In genomic region chr16:33766757-33767156, GRCm38 (mm10) we compare ENCODE assay signal across 19 mouse cellular contexts. TPM values are rescaled to one million over a fixed set of nuclear protein-coding genes. Genes with fewer than 3 reads are reported as not detected.
DNase-seq lines count a peak whose midpoint lies in the region; ATAC-seq and TF ChIP-seq lines count a peak whose summit lies in the region.
"Had no signal": no experiment of that assay in that cellular context is flagged by ENCODE, and none has a peak within 500 bp of the region (broad histone marks: within the 10 kb centered on the region; RNA-seq: fewer than 3 reads in every experiment).

No protein-coding gene starts in this region.

- ATAC-seq in G1E (ENCODE audit: extremely low read depth, insufficient number of reproducible peaks, low FRiP score, poor library complexity, severe bottlenecking) = no peak; the same call in 1 of the 2 replicates
- ATAC-seq: forebrain, embryonic 16.5 days had no signal

- H3K4me3 ChIP-seq in ES-Bruce4 (ENCODE audit: low read depth, low read length) (peak overlapping the region; percentile 25), G1E (ENCODE audit: low read depth, low read length) (peak overlapping the region; percentile 63; the same call in 1 of the 2 replicates)
- H3K4me3 ChIP-seq in testis, adult 2 months (ENCODE audit: control insufficient read depth, low read depth, low read length) = peak overlapping the region; percentile 77
- H3K4me3 ChIP-seq: embryonic facial prominence, embryonic 12.5 days; heart, adult 2 months; kidney, embryonic 15.5 days; neural tube, embryonic 12.5 days had no signal

- no peak overlapping the region for H3K9ac ChIP-seq in ES-Bruce4 (ENCODE audit: low read depth, poor library complexity, severe bottlenecking)
- H3K9ac ChIP-seq: embryonic facial prominence, embryonic 12.5 days; kidney, embryonic 15.5 days; neural tube, embryonic 12.5 days had no signal

- no peak overlapping the region for H3K27ac ChIP-seq in ES-Bruce4 (ENCODE audit: insufficient read depth, low read length)
- H3K27ac ChIP-seq in testis, adult 2 months (ENCODE audit: control insufficient read depth, insufficient read depth, low read depth, low read length) = peak overlapping the region; percentile 48; the same call in 1 of the 2 replicates
- H3K27ac ChIP-seq: embryonic facial prominence, embryonic 12.5 days; heart, adult 2 months; kidney, embryonic 15.5 days; neural tube, embryonic 12.5 days had no signal

- H3K27me3 ChIP-seq in ES-Bruce4 (ENCODE audit: control insufficient read depth, insufficient read depth, low read length, poor library complexity, severe bottlenecking) (no peaks in the 10 kb centered on the region), G1E (ENCODE audit: insufficient read depth, low read length) (no peaks in the 10 kb centered on the region)
- H3K27me3 ChIP-seq in testis, adult 2 months (ENCODE audit: control insufficient read depth, insufficient read depth, low read length) = no peaks in the 10 kb centered on the region
- H3K27me3 ChIP-seq: embryonic facial prominence, embryonic 12.5 days; kidney, embryonic 15.5 days; neural tube, embryonic 12.5 days had no signal

- no peak for TF ChIP-seq POLR2A in ES-Bruce4 (IDR thresholded peaks at IDR 0.05; ENCODE audit: insufficient read depth, low read length)
- no peak for TF ChIP-seq POLR2A in testis, adult 2 months (IDR thresholded peaks at IDR 0.05; ENCODE audit: control insufficient read depth, low read depth, low read length)

- H3K4me1 ChIP-seq in ES-Bruce4 (ENCODE audit: control insufficient read depth, insufficient read depth, low read length) (no peaks in the 10 kb centered on the region), G1E (ENCODE audit: insufficient read depth, low read depth, low read length) (peaks cover 96% of the 10 kb centered on the region)
- H3K4me1 ChIP-seq in testis, adult 2 months (ENCODE audit: control insufficient read depth, insufficient read depth, low read length) = peaks cover 16% of the 10 kb centered on the region
- H3K4me1 ChIP-seq: embryonic facial prominence, embryonic 12.5 days; kidney, embryonic 15.5 days had no signal

- no peak for TF ChIP-seq EP300 in ES-Bruce4 (IDR thresholded peaks at IDR 0.05; ENCODE audit: insufficient read depth, low read depth, low read length)

- TF ChIP-seq CTCF in ES-Bruce4 (IDR thresholded peaks at IDR 0.05; ENCODE audit: low read depth, low read length) (no peak), G1E (IDR thresholded peaks at IDR 0.05; ENCODE audit: low read depth, low read length) (no peak)
- no peak for TF ChIP-seq CTCF in testis, adult 2 months (IDR thresholded peaks at IDR 0.05; ENCODE audit: control insufficient read depth, insufficient read depth, insufficient replicate concordance, low read depth, low read length)

- no peak for DNase-seq in G1E (ENCODE audit: low spot score)
- peak; percentile 44 to 48 for DNase-seq in adrenal gland, postnatal 36 days
- DNase-seq in natural killer cell, adult 2 months (ENCODE audit: low spot score in 2 of 2) = no peak
- no peak for DNase-seq in embryo, embryonic 10.5 days (ENCODE audit: low spot score)
- no peak for DNase-seq in cerebellum, postnatal 36 days
- DNase-seq: cerebellum, adult 2 months; heart, adult 2 months; lung, postnatal 10 days; right cerebral cortex, postnatal 25 days; thymus, adult 18-20 months had no signal

- H3K36me3 ChIP-seq in ES-Bruce4 (ENCODE audit: control insufficient read depth, insufficient read depth, low read length, poor library complexity, severe bottlenecking) = no peaks in the 10 kb centered on the region
- H3K36me3 ChIP-seq in G1E (replicated peaks) = peaks cover 2% of the 10 kb centered on the region
- no peaks in the 10 kb centered on the region for H3K36me3 ChIP-seq in testis, adult 2 months (ENCODE audit: control insufficient read depth, insufficient read depth, low read length)

- no peaks in the 10 kb centered on the region for H3K9me3 ChIP-seq in ES-Bruce4 (replicated peaks; ENCODE audit: control insufficient read depth, insufficient read depth, low read length, poor library complexity, severe bottlenecking)
- no peaks in the 10 kb centered on the region for H3K9me3 ChIP-seq in G1E (replicated peaks)
- H3K9me3 ChIP-seq: embryonic facial prominence, embryonic 12.5 days; kidney, embryonic 15.5 days; neural tube, embryonic 12.5 days had no signal

RNA-seq across cellular contexts. Expression of gene Muc13, which starts 27.1 kb away (rescaled TPM):
- polyA plus RNA-seq in ES-Bruce4 (2011; ENCODE audit: insufficient read depth, insufficient read length, low read depth, missing spikeins) = not detected in 2 replicates
- 2.7 and 2.9 TPM in 2 replicates for total RNA-seq in G1E (2014; fragmentation: Nextera tagmentation)
- 6.4 and 6.9 TPM in 2 replicates for total RNA-seq in G1E (2017)
- polyA plus RNA-seq in G1E (2012) = 0.17 and 0.21 TPM in 2 replicates
- not detected for total RNA-seq in adrenal gland, postnatal 36 days (2021)
- polyA plus RNA-seq in testis, adult 2 months (2012; rRNA removed) = 0.25 and 0.32 TPM in 2 replicates
- total RNA-seq: gastrocnemius, adult 8-10 months; heart, adult 2 months; layer of hippocampus, postnatal 25 days; liver, adult 2 months had no signal

Comparison
In these comparisons a context has a peak if more than half of its experiments do, and no peak if none do; other contexts are left out.
1. H3K4me3 ChIP-seq: peak in every context shown above with its lines; median percentile 77 in testis, adult 2 months; 63 in G1E; 25 in ES-Bruce4.
2. DNase-seq: peak in adrenal gland, postnatal 36 days (2 of 2); none in G1E (single experiment), natural killer cell, adult 2 months (0 of 2), embryo, embryonic 10.5 days (single experiment) and cerebellum, postnatal 36 days (0 of 2).